Mouse (Mus musculus): ENCODE results near the gene Hsbp1. TPM values are rescaled to one million over a fixed set of nuclear protein-coding genes. Genes with fewer than 3 reads are reported as not detected.

Hsbp1 gene
- polyA plus RNA-seq, 1 experiment from 2014 or later: 256 TPM

DNA sequence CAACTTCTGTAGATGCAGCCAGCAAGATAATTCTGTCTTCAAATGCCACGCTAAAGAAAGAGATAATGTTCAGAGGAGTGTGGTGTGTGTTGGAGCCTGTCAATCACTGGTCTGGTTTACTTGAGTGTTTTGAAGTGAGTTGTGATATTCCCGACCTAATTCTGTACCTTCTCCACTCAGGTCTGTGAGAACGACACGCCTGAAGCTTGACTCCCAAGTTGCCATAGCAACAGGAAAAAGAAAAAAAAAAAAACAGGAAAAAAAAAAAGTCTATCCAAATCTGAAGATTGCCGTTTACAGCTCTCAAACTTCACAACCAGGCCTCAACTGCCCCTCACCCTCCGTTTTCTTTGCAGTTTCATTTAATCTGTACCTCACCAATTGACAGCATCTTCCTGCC lies 21.1 kb upstream of the Hsbp1 start:
- TF ChIP-seq CTCF (IDR thresholded peaks at IDR 0.05; ENCODE audit: low read depth): no peak
- H3K27me3 ChIP-seq (replicated peaks; ENCODE audit: control insufficient read depth, insufficient read depth, low read length): no peaks in the 10 kb centered on the region
- ATAC-seq: no peak
- WGBS: 46% methylated on average over 6 of the region's 6 CpGs
- no peak overlapping the region for H3K4me2 ChIP-seq (replicated peaks; ENCODE audit: low read depth)
- no peak overlapping the region for H3K27ac ChIP-seq (ENCODE audit: low read depth, low read length)
- no peaks in the 10 kb centered on the region for H3K36me3 ChIP-seq (ENCODE audit: control insufficient read depth, insufficient read depth)
- no peaks in the 10 kb centered on the region for H3K4me1 ChIP-seq (replicated peaks; ENCODE audit: control insufficient read depth, insufficient read depth, low read length)
- no peak overlapping the region for H3K9ac ChIP-seq (ENCODE audit: low read depth, low read length)
- no peak overlapping the region for H3K4me3 ChIP-seq (ENCODE audit: low read depth, low read length)
- H3K9me3 ChIP-seq (ENCODE audit: control insufficient read depth): no peaks in the 10 kb centered on the region

DNA sequence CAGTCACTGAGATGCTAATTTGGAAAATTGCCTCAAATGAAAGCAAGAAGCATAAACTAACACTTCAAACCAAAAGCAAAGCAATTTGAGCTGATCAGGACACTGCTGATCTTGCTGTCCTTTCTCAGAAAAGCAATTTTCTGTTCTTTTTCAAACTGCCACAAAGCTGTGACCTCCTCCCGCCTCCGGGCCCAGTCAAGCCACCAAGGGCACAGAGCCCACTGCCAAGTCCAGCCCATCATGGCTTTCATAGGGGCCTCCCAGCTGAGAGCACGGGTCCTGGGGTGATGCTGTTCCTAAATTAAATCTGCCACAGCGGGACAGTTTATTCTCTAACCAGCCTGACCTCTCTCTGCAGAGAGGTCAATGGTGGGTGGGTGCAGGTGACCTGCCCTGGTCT lies 4.7 kb upstream of the Hsbp1 start:
- no peak for ATAC-seq
- Histone ChIP-seq H3K9me3 (ENCODE audit: control insufficient read depth) (0 out of 2 replicates have a peak, but pooled peaks cover 3% of the 10 kb centered on the region), H3K36me3 (ENCODE audit: control insufficient read depth, insufficient read depth) (no peaks in the 10 kb centered on the region), H3K9ac (ENCODE audit: low read depth, low read length) (no peak overlapping the region), H3K4me2 (replicated peaks; ENCODE audit: low read depth) (no peak overlapping the region), H3K27me3 (replicated peaks; ENCODE audit: control insufficient read depth, insufficient read depth, low read length) (no peaks in the 10 kb centered on the region), H3K4me1 (replicated peaks; ENCODE audit: control insufficient read depth, insufficient read depth, low read length) (no peaks in the 10 kb centered on the region), H3K4me3 (ENCODE audit: low read depth, low read length) (no peak overlapping the region), H3K27ac (ENCODE audit: low read depth, low read length) (no peak overlapping the region)
- WGBS: 81% methylated on average over 4 of the region's 4 CpGs
- no peak for TF ChIP-seq CTCF (IDR thresholded peaks at IDR 0.05; ENCODE audit: low read depth)

GRCm38 (mm10) chr8:119343606-119344005 lies 682 bp upstream of the Hsbp1 start:
- H3K36me3 ChIP-seq (ENCODE audit: control insufficient read depth, insufficient read depth): peaks cover 19% of the 10 kb centered on the region
- H3K27ac ChIP-seq (ENCODE audit: low read depth, low read length): no peak overlapping the region
- H3K27me3 ChIP-seq (replicated peaks; ENCODE audit: control insufficient read depth, insufficient read depth, low read length): no peaks in the 10 kb centered on the region
- no peak overlapping the region for H3K4me3 ChIP-seq (ENCODE audit: low read depth, low read length)
- ATAC-seq: no peak
- WGBS: 84% methylated on average over 3 of the region's 3 CpGs
- H3K4me2 ChIP-seq (replicated peaks; ENCODE audit: low read depth): no peak overlapping the region
- no peaks in the 10 kb centered on the region; the same call in 1 of the 2 replicates for H3K4me1 ChIP-seq (replicated peaks; ENCODE audit: control insufficient read depth, insufficient read depth, low read length)
- H3K9me3 ChIP-seq (ENCODE audit: control insufficient read depth): 0 out of 2 replicates have a peak, but pooled peaks cover 3% of the 10 kb centered on the region
- no peak overlapping the region for H3K9ac ChIP-seq (ENCODE audit: low read depth, low read length)
- TF ChIP-seq CTCF (IDR thresholded peaks at IDR 0.05; ENCODE audit: low read depth): no peak

DNA sequence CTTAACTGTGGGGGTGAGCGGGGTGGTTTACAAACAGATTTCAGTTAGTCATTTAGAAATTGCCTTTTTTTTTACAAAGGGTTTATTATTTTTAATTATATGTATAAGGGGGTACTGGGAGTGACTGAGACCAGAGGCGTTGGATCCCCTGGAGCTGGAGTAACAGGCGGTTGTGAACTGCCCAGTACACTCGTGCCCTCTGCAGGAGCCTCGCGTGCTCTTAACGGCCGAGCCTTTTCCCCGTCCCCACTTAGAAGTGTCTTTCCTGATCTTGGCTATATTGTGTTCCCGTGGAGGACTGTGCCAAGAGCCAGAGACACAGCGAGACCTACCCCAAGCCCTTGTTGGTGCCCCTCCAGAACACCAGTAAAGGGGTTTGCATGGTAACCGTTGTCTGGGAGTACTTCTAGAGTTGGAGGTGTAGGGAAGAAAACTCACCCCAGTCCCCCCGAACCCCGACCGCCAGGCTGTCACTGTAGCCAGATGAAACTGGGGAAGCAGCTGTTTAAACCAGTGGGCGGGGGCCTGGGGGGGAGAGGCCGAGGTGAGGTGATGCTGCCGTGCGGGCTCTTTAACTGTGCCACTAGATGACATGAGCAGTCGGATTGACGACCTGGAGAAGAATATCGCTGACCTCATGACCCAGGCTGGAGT lies 868 bp downstream of the Hsbp1 start:
- 46% methylated on average over 22 of the region's 22 CpGs for WGBS
- H3K9me3 ChIP-seq (ENCODE audit: control insufficient read depth): 0 out of 2 replicates have a peak, but pooled peaks cover 3% of the 10 kb centered on the region

GRCm38 (mm10) chr8:119345683-119346075 lies 1.4 kb downstream of the Hsbp1 start:
- Histone ChIP-seq H3K4me3 (ENCODE audit: low read depth, low read length) (no peak overlapping the region), H3K4me2 (replicated peaks; ENCODE audit: low read depth) (peak overlapping the region; percentile 92)
- ATAC-seq: no peak

More for the DNA sequence above, 868 bp downstream of the Hsbp1 start:
- TF ChIP-seq CTCF (IDR thresholded peaks at IDR 0.05; ENCODE audit: low read depth): peak; percentile 19; the same call in 1 of the 2 replicates
- H3K4me2 ChIP-seq (replicated peaks; ENCODE audit: low read depth): peak overlapping the region; percentile 92
- peak overlapping the region; percentile 97 for H3K9ac ChIP-seq (ENCODE audit: low read depth, low read length)
- H3K4me3 ChIP-seq (ENCODE audit: low read depth, low read length): peak overlapping the region; percentile 100
- ATAC-seq: no peak
- peaks cover 31% of the 10 kb centered on the region for H3K36me3 ChIP-seq (ENCODE audit: control insufficient read depth, insufficient read depth)
- no peaks in the 10 kb centered on the region for H3K27me3 ChIP-seq (replicated peaks; ENCODE audit: control insufficient read depth, insufficient read depth, low read length)
- peak overlapping the region; percentile 35; the same call in 1 of the 2 replicates for H3K27ac ChIP-seq (ENCODE audit: low read depth, low read length)
- no peaks in the 10 kb centered on the region; the same call in 1 of the 2 replicates for H3K4me1 ChIP-seq (replicated peaks; ENCODE audit: control insufficient read depth, insufficient read depth, low read length)

GRCm38 (mm10) chr8:119351647-119352046 lies 7.4 kb downstream of the Hsbp1 start:
- Histone ChIP-seq H3K4me2 (replicated peaks; ENCODE audit: low read depth) (no peak overlapping the region), H3K9me3 (ENCODE audit: control insufficient read depth) (no peaks in the 10 kb centered on the region), H3K36me3 (ENCODE audit: control insufficient read depth, insufficient read depth) (peaks cover 29% of the 10 kb centered on the region), H3K4me3 (ENCODE audit: low read depth, low read length) (no peak overlapping the region), H3K27ac (ENCODE audit: low read depth, low read length) (no peak overlapping the region), H3K4me1 (replicated peaks; ENCODE audit: control insufficient read depth, insufficient read depth, low read length) (no peaks in the 10 kb centered on the region), H3K9ac (ENCODE audit: low read depth, low read length) (no peak overlapping the region), H3K27me3 (replicated peaks; ENCODE audit: control insufficient read depth, insufficient read depth, low read length) (no peaks in the 10 kb centered on the region)
- no peak for TF ChIP-seq CTCF (IDR thresholded peaks at IDR 0.05; ENCODE audit: low read depth)
- WGBS: 93% methylated on average over 19 of the region's 19 CpGs
- no peak for ATAC-seq

More at GRCm38 (mm10) chr8:119345683-119346075, 1.4 kb downstream of the Hsbp1 start:
- Histone ChIP-seq H3K4me1 (replicated peaks; ENCODE audit: control insufficient read depth, insufficient read depth, low read length) (no peaks in the 10 kb centered on the region; the same call in 1 of the 2 replicates), H3K9me3 (ENCODE audit: control insufficient read depth) (0 out of 2 replicates have a peak, but pooled peaks cover 3% of the 10 kb centered on the region), H3K9ac (ENCODE audit: low read depth, low read length) (no peak overlapping the region), H3K27me3 (replicated peaks; ENCODE audit: control insufficient read depth, insufficient read depth, low read length) (no peaks in the 10 kb centered on the region), H3K27ac (ENCODE audit: low read depth, low read length) (no peak overlapping the region), H3K36me3 (ENCODE audit: control insufficient read depth, insufficient read depth) (peaks cover 31% of the 10 kb centered on the region)
- WGBS: 85% methylated on average over 15 of the region's 15 CpGs
- TF ChIP-seq CTCF (IDR thresholded peaks at IDR 0.05; ENCODE audit: low read depth): peak; percentile 38; the same call in 1 of the 2 replicates

Data from intestine, postnatal 0 days (tissue).